Mouse (Mus musculus) inflammation-experienced regulatory T-cells, adult 6 months (primary cell): Measurements from ENCODE around the gene Ppp1r26. TPM values are rescaled to one million over a fixed set of nuclear protein-coding genes. Genes with fewer than 3 reads are reported as not detected.

Source experiments
- ATAC-seq: one replicate; pipeline ENCODE4 v1.8.0; 2017
- polyA plus RNA-seq, 3 experiments: library from polyadenylated mRNA; unstranded; fragments of 100-300 nt; shearing (Covaris generic); gene quantifications; one replicate each; pipeline ENCODE4 v1.2.1; 2017

Ppp1r26 gene
- not detected for polyA plus RNA-seq

DNA sequence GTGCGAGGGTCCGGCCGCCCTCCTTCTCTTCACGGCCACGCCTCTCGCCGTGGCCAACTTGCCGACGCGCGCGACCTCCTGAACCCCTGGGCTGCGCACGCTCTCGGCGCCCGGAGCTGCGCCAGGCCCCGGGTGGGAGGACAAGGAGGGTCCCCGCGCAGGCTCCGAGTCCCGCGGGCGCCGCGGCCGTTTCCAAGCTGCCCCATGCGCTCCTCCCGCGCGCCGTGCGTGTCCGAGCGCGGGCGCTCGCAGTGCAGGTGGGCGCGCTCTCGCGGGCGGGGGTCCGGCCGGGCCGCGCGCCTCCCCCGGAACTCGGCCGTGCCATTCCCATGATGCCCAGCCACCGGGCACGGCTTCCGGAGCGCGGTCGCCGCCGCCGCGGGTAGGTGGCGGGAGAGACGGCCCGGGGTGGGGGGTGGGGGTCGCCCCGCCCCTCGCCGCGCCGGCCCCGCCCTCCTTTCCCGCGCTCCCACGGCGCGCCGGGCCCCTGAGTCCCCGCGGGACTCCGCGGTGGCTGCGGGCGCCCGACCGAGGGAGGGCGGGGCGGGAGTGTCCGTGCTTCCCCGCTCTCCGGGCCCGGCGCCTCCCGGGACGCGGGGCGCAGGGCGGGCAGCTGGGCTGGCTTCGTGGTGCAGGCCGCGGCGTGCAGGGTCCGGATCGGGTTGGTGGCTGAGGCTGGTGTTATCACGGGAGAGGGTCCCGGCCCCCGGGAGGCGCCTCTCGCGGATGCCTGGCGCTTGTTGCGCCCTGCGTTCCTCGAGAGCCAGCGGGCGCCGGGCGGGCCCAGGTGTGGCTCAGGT lies at the start of gene Ppp1r26:
TSS of gene Ppp1r26 (plus strand) at position 286 of the 800 bp plus-strand sequence.
- ATAC-seq, result no peak

DNA sequence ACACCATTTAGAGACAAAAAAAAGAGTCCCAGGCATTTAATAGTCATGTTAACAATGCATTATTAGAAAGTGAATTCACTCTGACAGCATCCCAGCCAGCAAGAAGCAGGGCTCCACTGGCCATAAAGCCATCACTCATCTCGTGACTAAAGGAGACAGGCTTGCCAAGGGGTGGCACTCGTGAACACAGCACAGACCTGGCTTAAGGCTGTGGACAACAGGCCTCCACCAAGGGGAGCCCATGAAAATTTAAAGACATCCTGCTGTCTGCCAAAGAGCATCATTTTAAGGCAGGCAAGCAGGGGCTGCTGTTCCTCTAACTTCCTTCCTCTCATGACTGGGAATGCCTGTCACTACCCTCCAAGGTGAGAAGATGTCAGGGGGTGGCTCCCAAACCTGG lies 49.7 kb upstream of the Ppp1r26 start:
- ATAC-seq, result no peak

DNA sequence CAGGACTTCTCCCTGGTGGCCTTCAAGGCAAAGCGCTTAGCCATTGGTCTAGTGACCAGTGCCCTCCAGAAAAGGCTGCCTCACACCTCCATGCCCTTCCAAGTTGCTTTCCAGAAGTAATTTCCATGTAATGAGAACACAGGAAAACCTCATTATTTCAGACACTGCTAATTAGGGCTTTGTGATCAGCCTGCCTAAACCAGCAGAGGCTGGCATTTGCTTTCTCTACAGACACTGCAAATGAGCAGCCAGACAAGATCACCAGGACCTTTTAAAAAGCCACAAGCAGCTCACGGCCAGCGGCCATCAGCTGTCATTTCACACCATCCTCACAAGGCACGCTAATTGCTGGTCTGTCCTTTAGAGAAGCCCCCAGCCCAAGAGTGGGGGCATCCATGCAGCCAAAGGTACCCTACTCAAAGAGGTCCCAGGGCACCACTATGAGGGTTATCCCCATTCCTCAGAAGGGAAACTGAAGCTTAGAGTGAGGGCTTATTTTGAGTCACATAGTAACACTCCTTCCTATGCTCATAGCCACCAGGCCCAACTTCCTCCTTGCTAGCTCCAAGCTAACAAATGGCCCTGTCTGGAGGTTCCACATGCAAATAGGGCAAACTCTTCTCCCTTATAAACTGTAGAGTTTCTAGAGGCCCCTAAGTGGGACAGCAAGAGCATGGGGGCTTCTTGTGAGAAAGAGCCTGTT lies 49.0 kb upstream of the Ppp1r26 start:
- ATAC-seq, result no peak

DNA sequence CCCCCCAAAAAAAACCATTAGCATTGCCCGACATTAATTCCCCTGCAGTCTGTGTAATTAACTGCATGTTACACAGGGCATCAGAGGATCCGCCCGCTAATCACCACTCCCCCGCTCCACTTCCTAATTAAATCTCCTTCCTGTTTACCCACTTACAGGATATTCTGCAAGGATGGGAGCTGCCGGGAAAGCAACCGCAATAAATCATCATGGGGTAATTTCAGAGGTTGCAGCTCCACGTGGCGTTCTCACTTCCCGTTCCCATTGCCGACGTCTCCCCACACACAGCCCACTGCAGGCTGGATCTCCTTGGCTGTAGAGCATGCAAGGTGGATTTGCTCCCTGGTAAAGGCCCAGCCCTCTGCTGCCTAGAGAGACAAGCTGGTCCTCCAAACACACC lies 45.0 kb upstream of the Ppp1r26 start:
- ATAC-seq, result no peak

DNA sequence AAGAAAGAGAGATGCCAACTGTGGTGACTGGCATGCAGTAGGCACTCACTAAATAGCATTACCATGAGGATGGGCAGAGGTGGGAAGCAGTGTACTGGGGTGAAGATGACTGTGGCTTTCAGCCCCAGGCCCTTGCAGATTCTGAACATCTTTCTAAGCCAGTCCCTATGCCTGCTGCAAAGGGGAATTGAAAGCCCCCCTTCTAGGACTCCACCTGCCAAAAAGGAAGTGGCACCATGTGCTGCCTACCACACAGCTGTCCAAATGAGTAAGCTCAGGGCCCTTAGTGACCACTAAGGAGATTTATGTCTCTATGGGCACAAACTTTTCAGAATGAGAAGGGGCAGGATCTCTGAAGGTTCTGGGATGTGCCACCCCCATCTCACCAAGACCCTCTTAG lies 44.5 kb upstream of the Ppp1r26 start:
- no peak for ATAC-seq

DNA sequence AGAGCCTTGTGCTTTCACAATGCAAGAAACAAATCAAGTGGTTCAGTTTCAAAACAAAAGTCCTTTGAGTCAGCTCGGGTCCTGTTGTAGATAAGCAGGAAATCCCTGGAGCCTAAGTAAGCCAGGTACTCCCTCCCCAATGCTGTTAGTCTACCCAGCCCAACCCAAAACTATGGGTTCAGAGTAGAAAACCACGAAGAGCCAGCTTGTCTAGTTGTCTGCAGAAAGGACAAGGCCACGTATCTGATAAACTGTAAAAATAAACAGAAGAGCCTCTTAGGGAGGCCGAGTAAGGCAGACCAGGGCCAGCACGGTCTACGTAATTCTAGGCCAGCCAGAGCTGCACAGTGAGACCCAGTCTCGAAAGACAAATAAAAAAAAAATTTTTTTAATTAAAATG lies 38.8 kb upstream of the Ppp1r26 start:
- no peak for ATAC-seq

DNA sequence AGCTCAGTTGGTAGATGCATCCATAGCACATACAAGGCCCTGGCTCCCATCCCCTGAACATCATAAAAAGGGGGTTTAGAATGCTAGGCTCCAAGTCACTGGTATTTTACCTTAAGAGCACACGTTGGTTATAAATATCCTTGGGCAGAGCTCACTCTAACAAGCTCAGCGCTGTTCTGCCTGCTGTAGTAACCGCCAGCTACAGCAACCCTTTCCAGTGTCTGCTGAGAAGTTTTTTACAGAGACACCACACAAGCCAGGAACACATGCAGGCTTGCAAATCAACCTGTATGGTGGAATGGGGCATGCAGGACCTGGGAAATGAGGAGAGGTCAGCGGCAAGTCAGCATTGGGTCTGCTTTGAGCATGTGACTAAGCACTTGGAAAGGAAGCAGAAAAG lies 37.5 kb upstream of the Ppp1r26 start:
- no peak for ATAC-seq

DNA sequence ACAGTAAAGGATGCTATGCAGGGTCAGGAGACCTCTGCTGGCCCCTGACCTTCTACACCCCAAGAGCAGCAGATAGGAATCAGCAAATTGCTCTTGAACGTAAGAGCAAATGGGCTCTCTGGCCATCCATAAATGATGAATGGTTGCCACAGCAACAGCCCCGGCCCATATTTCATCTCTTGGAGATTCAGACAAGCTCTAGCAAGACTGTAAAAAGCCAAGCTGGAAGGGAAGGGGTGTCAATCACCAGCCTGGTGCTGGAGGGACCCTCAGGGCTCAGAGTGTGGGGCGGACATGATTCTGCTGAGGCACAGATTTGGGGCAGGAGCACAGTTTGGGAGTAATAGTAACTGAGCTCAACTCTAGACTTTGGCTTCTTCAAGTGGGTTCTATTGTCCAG lies 37.0 kb upstream of the Ppp1r26 start:
- ATAC-seq, result no peak

DNA sequence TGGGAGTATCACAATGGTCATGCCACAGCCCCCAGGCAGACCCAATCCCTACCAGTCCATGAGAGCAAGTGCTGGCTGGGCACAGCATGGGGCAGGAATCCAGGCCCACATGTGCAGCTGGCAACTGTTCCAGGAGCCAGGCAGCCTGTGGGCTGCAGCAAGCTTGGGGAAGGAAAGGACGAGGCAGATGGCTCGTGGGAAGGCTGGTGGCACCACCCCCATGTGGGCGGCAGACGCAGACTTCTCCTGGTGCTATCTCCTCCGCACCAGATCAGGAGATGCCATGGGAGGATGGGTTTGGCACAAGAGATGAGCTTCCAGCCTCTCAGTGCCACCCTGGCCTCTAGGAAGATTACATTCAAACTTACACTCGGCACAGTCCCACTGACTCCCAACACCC lies 33.7 kb upstream of the Ppp1r26 start:
- ATAC-seq, result no peak

DNA sequence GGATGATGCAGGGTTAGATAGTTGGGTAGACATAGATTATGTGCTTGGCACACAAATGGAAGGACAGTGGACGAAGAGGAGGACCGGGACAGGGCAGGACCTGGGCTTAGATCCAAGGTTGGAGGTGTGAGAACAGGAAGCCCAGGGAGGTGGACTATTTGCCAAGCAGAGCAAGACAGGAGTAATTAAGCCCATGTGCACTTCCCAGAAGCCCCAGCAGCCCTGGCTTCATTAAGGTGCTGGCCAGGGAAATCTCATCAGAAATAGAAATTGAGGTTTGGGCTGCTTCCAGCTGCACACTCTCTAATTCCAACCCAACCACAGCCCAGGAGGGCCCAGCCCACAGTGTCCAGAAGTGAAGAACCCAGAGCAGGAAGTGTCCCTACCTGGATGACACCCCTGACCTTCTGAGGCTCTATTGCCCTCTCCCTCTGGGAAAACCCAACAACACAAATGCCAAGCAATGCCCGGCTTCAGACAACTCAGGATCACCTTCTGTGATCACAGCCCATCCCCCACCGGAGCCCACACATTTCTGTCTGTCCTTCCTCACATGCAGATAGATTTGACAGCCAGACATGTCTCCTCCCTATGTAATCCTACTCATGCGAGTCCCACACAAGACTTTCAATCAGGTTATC lies 32.4 kb upstream of the Ppp1r26 start:
- no peak for ATAC-seq

DNA sequence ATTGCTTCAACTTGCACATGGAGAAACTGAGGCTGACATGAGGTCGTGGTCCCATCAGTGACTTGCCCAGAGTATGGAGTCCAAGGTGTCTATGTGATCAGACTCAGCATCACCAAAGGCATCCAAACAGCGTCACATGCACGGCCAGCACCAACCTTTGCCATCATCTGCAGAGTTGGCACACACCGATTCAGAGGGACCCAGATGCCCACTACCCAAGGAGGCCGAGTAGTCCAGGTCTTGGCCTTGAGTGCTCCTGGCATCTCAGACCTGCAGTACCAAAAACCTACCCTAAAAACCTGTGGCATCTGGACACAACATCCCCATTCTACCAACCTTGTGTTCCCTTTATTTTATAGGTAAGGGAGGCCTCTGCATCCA lies 31.9 kb upstream of the Ppp1r26 start:
- ATAC-seq, result no peak

DNA sequence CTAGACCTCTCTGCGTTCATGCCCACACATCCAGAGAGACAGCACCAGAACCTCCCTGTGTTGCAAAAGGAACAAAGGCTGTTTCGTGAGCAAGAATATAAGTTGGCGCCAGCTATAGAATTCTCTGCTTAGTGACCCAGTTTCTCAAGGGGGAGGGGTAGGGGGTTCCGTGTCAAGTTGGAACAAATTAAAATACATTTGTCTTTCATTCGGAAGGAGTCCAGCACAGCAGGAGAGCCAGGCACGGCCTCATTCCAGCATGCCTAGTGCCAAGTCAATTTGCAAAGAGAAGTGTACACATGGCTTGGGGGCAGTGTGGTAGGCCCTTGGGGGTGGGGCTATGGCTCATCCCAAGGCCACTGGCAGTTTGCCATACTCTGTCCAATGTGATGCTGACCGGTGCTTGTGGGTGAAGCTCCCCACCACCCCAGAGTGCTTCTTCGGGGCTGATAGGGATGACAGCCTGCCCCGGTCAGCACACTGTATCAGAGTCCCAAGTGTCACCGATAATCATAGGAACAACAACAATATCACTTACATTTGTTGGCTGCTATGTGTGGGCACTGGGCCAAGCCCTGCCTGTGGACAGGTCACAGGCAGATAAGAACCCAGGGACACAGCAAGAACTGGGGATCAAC lies 31.1 kb upstream of the Ppp1r26 start:
- no peak for ATAC-seq

DNA sequence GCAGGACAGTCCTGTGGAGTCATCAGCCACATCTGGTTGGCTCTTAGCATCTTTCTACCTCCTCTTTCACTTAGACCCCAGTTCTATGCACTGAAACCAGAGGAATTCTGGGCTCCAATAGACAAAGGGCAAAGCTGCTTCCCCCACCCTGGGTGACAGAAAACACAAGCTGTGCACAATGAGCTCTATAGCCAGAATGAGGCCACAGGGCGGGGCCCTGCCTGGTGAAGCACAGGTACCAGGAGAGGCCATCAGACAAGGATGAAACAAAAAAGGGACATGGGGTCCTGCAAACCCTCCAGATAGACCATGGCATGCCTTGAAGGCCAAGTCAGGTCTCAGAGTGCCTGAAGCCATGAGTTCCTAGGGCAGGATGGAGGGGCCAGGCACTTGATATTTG lies 30.1 kb upstream of the Ppp1r26 start:
- ATAC-seq, result no peak

DNA sequence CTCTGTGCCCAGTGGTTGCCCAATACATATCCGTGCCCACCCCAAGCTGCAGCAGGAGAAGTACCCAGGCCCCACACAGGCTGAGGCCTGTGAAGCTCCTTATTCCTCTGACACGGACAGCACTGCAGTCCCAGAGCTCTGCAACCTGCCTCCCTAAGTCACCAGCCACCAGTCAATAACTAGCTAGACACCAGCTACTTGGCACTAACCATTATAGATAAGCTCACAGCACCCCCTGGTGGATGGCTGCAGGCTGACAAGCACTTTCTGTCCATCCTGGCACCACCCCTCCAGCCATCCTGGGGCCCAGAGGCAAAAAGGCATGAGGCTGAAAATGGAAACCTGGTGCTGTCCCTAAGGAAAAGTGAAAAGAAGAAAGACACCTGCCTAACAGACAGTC lies 28.6 kb upstream of the Ppp1r26 start:
- no peak for ATAC-seq

DNA sequence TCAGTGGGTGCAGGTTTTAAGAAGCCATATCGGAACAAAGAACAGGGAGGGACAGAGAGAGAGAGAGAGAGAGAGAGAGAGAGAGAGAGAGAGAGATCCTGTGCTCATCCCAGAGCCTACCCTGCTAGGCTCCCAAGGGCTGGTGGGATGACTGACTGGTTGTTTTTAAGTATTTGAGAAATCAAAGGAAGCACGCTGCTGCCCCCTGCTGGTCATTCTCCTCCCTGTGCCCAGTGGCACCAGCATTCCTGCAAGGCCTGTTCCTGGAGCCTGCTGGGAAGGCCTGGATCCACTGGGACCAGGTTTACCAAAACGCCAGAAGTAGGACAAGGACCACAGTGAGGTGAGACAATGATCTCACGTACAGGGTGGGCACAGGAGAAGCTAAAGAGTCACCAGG lies 26.7 kb upstream of the Ppp1r26 start:
- ATAC-seq, result no peak

DNA sequence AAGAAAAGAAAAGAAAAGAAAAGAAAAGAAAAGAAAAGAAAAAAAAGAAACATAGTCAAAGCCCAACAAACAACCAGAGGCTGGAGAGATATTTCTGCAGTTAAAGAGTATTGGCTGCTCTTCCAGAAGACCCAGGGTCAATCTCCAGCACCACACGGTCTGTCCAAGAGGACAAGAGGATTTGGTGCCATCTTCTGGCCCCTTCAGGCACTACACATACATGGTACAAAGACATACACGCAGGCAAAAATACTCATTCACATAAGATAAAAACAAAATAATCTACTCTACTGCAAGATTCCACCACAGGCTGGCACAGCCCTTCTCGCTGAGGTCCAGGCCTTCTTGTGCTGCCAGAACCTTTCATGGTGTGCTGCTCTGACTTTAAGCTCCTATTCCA lies 23.4 kb upstream of the Ppp1r26 start:
- no peak for ATAC-seq

DNA sequence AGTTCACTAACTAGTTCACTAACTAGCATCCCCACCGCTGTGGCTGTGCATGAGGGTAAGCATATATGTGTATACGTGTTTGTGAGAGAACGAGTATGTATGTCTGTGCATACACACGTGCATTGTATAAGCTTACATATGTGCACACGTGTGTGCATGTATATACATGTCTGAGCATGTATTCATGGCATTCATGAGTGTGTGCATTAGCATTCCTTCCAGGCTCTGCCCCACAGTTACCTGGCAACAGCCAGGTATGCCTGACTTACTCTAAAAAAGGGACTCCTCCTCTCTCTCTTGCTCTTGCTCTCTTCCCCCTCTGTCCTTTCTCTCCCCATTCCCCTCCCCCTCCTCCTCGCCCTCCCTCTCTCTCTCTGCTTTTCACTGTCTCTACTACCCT lies 19.4 kb upstream of the Ppp1r26 start:
- no peak for ATAC-seq

DNA sequence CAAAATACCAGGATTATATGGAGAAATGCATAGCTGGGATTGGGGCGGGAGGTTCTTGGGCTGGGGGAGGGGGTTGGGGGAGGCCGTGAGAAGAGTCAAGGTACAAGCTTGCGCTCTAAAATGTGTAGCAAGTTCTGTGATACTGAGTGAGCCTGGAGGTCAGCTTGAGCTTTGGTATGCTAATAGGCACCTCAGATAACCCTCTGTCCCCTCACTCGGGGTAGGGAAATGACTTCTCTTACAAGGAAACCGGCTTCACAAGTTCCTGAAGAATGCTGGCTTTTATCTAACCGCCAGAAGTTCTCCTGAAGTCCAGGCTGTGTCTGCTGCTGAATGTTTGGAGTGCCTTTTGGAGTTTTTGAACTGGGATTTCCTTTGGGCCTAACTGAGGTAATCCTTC lies 15.8 kb upstream of the Ppp1r26 start:
- ATAC-seq, result no peak

DNA sequence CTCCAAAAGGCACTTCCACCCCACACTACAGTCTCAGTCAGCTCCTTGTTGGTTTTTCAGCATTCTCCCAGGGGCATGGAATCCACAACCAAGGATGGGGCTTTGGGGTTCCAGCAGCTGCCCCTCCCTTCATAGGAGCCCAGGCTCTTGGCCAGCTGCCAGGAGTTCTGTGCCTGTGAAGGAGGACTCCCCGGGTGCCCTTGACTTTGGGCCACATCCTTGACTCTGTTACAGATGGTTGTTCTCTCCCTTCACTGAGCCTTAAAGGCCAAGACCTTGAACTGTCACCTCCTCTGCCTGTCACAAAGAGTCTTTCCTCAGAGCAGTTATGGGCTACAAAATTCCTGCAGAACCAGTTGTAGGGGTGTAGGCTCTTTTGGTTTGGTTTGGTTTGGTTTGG lies 13.8 kb upstream of the Ppp1r26 start:
- ATAC-seq, result no peak

DNA sequence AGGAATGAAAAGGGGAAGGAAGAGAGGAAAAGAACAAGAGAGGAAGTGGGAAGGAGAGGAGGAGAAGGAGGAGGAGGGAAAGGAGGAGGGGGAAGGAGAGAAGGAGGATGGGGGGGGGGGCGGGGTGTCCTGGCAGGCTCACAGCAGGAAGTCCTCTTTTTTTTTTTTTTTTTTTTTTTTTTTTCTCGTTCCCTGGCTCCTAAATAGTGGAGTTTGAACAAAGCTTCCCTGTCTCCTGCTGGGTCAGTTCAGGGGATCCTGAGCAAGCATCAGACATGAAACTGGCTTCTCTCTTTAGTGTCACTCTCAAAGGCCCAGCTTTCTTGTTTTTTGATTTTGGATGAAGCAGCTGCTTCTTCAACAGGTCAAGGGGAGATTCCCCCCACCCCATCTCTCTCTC lies 13.1 kb upstream of the Ppp1r26 start:
- ATAC-seq, result no peak

DNA sequence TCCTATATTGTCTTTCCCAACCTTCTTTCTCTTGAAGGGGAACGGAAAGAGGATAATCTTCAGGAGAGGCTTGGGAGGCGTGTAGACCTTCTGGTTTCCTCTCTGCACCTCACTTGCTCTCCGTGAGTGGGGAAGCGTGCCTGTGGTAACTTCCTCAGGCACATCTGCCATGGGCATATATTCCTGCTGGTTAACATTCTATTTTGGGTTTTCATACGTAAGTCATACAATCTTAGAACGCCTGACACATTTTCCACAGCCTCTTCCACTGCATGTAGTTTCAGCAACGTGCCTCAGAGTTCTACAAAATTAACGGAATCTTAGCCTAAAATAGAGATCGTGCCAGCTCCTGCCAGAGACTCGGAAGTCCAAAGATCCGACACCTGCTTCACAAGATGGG lies 11.2 kb upstream of the Ppp1r26 start:
- ATAC-seq, result no peak

DNA sequence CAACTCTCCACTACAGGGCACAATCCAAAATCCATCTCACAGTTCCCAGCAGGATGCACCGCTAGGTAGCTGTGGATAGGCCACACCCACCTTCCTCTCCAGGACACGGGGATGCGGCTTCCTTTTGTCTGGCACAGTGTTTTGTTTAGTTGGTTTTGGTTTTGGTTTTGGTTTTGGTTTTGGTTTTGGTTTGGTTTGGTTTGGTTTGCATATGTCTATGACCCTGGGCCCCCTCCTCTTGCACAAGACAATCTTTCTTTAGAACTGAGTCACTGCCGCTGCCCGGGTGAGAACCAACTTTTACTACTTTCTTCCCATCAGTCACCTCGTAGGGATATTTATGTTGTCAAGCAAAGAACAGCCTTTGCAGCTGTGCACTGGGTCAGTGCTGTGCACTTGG lies 5.8 kb upstream of the Ppp1r26 start:
- peak; percentile 58 for ATAC-seq

DNA sequence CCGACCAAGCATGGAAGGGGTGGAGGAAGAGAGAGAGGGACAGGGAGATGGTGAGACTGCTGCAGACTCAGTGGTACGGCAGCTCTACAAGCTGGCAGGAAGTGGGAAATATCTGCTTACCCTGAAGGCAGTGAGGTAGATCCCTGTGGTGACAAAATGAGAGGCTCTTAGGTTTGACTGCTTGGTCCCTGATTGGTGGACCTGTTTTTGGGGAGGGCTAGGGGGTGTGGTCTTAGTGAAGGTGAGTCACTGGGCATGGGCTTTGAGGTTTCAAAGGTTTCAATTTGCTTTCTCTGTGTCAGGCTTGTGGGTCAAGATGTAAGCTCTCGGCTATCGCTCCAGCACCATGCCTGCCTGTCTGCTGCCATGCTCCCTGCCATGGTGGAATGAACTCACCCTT lies 1.5 kb upstream of the Ppp1r26 start:
- peak; percentile 25 for ATAC-seq

DNA sequence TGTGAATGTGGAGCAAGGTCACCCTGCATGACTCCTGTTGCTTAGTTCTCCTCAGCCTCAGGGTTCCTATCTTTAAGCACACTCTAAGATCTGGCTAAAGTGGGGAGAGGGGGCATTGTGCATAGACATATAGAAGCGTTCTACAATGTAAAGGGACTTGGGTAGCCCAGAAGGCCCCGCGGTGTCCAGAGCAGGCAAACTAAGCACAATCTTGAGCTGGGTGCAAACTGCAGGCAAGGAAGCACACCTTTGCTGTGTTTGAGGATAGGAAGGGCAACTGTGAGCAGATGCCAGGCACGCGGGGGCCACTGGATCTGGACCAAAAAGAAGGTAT lies 452 bp upstream of the Ppp1r26 start:
- no peak for ATAC-seq
